14 mouse cellular contexts compared by ENCODE assay signal in genomic region chr10:115579494-115579893, GRCm38 (mm10). TPM values are rescaled to one million over a fixed set of nuclear protein-coding genes. Genes with fewer than 3 reads are reported as not detected.
DNase-seq lines count a peak whose midpoint lies in the region; ATAC-seq and TF ChIP-seq lines count a peak whose summit lies in the region.
"Had no signal": no experiment of that assay in that cellular context is flagged by ENCODE, and none has a peak within 500 bp of the region (broad histone marks: within the 10 kb centered on the region; RNA-seq: fewer than 3 reads in every experiment).

No protein-coding gene starts in this region.

- H3K4me1 ChIP-seq in kidney, embryonic 14.5 days (ENCODE audit: control insufficient read depth, insufficient read depth, low read length) = peaks cover 6% of the 10 kb centered on the region; the same call in 1 of the 2 replicates
- no peaks in the 10 kb centered on the region for H3K4me1 ChIP-seq in kidney, adult 2 months (ENCODE audit: control insufficient read depth, insufficient read depth, low read length)
- peaks cover 5% of the 10 kb centered on the region; the same call in 1 of the 2 replicates for H3K4me1 ChIP-seq in midbrain, embryonic 12.5 days
- no peaks in the 10 kb centered on the region for H3K4me1 ChIP-seq in midbrain, embryonic 16.5 days (ENCODE audit: control insufficient read depth, insufficient read depth, low read length)
- no peaks in the 10 kb centered on the region for H3K4me1 ChIP-seq in hindbrain, embryonic 11.5 days (replicated peaks; ENCODE audit: control insufficient read depth, insufficient read depth, low read length)
- H3K4me1 ChIP-seq in heart, embryonic 12.5 days (replicated peaks) = 0 out of 2 replicates have a peak, but pooled peaks cover 5% of the 10 kb centered on the region
- H3K4me1 ChIP-seq: limb, embryonic 15.5 days had no signal

- no peak for TF ChIP-seq POLR2A in kidney, adult 2 months (IDR thresholded peaks at IDR 0.05; ENCODE audit: low read depth, low read length)

- TF ChIP-seq CTCF in kidney, adult 2 months (conservative IDR thresholded peaks at IDR 0.05; ENCODE audit: insufficient read depth, insufficient read length, low read depth, low read length) = no peak

- peak; percentile 48; the same call in 1 of the 2 replicates for ATAC-seq in kidney, embryonic 14.5 days (ENCODE audit: low FRiP score, low TSS enrichment)
- ATAC-seq in midbrain, embryonic 12.5 days (ENCODE audit: low FRiP score, low read depth) = 0 out of 2 replicates have a peak, but pooled peaks have one; percentile 27
- no peak for ATAC-seq in midbrain, embryonic 16.5 days
- ATAC-seq in hindbrain, embryonic 11.5 days (ENCODE audit: low FRiP score) = peak; percentile 47; the same call in 1 of the 2 replicates
- ATAC-seq in heart, embryonic 12.5 days (ENCODE audit: insufficient number of reproducible peaks, low FRiP score) = no peak

- no peaks in the 10 kb centered on the region for H3K9me3 ChIP-seq in kidney, embryonic 14.5 days (ENCODE audit: control insufficient read depth, low read length)
- no peaks in the 10 kb centered on the region for H3K9me3 ChIP-seq in midbrain, embryonic 12.5 days
- H3K9me3 ChIP-seq in midbrain, embryonic 16.5 days (replicated peaks; ENCODE audit: control insufficient read depth, low read length, poor library complexity, severe bottlenecking) = no peaks in the 10 kb centered on the region
- H3K9me3 ChIP-seq in hindbrain, embryonic 11.5 days (ENCODE audit: control insufficient read depth, low read length) = no peaks in the 10 kb centered on the region
- H3K9me3 ChIP-seq in heart, embryonic 12.5 days (replicated peaks) = no peaks in the 10 kb centered on the region
- H3K9me3 ChIP-seq: embryonic facial prominence, embryonic 12.5 days; limb, embryonic 15.5 days had no signal

- 17% methylated on average over 7 of the region's 7 CpGs for WGBS in kidney, embryonic 14.5 days
- 49% methylated on average over 7 of the region's 7 CpGs for WGBS in kidney, adult 2 months
- 3% methylated on average over 7 of the region's 7 CpGs for WGBS in midbrain, embryonic 12.5 days
- WGBS in midbrain, embryonic 16.5 days = 13% methylated on average over 7 of the region's 7 CpGs
- WGBS in hindbrain, embryonic 11.5 days = 17% methylated on average over 7 of the region's 7 CpGs
- WGBS in heart, embryonic 12.5 days = 38% methylated on average over 7 of the region's 7 CpGs

- DNase-seq in kidney, adult 2 months = no peak
- peak; percentile 47 for DNase-seq in hindbrain, embryonic 11.5 days (ENCODE audit: low spot score)
- peak; percentile 76 for DNase-seq in retina, postnatal 1 day
- no peak for DNase-seq in natural killer cell, adult 2 months (ENCODE audit: low spot score in 2 of 2)
- DNase-seq: right cerebral cortex, postnatal 25 days had no signal

- H3K27me3 ChIP-seq in kidney, embryonic 14.5 days (ENCODE audit: control insufficient read depth, insufficient read depth, low read length) = no peaks in the 10 kb centered on the region; the same call in 1 of the 2 replicates
- H3K27me3 ChIP-seq in kidney, adult 2 months (replicated peaks; ENCODE audit: control insufficient read depth, insufficient read depth, low read length) = no peaks in the 10 kb centered on the region
- peaks cover 39% of the 10 kb centered on the region for H3K27me3 ChIP-seq in midbrain, embryonic 12.5 days
- peaks cover 2% of the 10 kb centered on the region; the same call in 1 of the 2 replicates for H3K27me3 ChIP-seq in midbrain, embryonic 16.5 days (ENCODE audit: control insufficient read depth, insufficient read depth, low read depth, low read length)
- peaks cover 7% of the 10 kb centered on the region; the same call in 1 of the 2 replicates for H3K27me3 ChIP-seq in hindbrain, embryonic 11.5 days (ENCODE audit: control insufficient read depth, insufficient read depth, low read length)
- H3K27me3 ChIP-seq in heart, embryonic 12.5 days (replicated peaks) = peaks cover 9% of the 10 kb centered on the region
- H3K27me3 ChIP-seq: CH12.LX had no signal

- H3K4me3 ChIP-seq in kidney, embryonic 14.5 days (ENCODE audit: low read length) = no peak overlapping the region
- H3K4me3 ChIP-seq in kidney, adult 2 months (ENCODE audit: insufficient read depth, low read depth, low read length) = no peak overlapping the region
- no peak overlapping the region for H3K4me3 ChIP-seq in midbrain, embryonic 12.5 days
- H3K4me3 ChIP-seq in midbrain, embryonic 16.5 days (ENCODE audit: low read depth, low read length) = no peak overlapping the region
- no peak overlapping the region for H3K4me3 ChIP-seq in hindbrain, embryonic 11.5 days (ENCODE audit: low read depth, low read length)
- no peak overlapping the region for H3K4me3 ChIP-seq in heart, embryonic 12.5 days
- H3K4me3 ChIP-seq: embryonic facial prominence, embryonic 12.5 days; limb, embryonic 15.5 days had no signal

- H3K36me3 ChIP-seq in kidney, embryonic 14.5 days (ENCODE audit: control insufficient read depth, insufficient read depth, low read length) = no peaks in the 10 kb centered on the region
- no peaks in the 10 kb centered on the region for H3K36me3 ChIP-seq in kidney, adult 2 months (ENCODE audit: control insufficient read depth, insufficient read depth, low read length)
- no peaks in the 10 kb centered on the region for H3K36me3 ChIP-seq in midbrain, embryonic 12.5 days
- H3K36me3 ChIP-seq in midbrain, embryonic 16.5 days (ENCODE audit: control insufficient read depth, insufficient read depth, low read length) = no peaks in the 10 kb centered on the region
- H3K36me3 ChIP-seq in hindbrain, embryonic 11.5 days (ENCODE audit: control insufficient read depth, insufficient read depth, low read length) = no peaks in the 10 kb centered on the region
- H3K36me3 ChIP-seq in heart, embryonic 12.5 days = no peaks in the 10 kb centered on the region
- H3K36me3 ChIP-seq: embryonic facial prominence, embryonic 12.5 days; limb, embryonic 15.5 days had no signal

- H3K4me2 ChIP-seq in kidney, embryonic 14.5 days (replicated peaks; ENCODE audit: low read depth, low read length) = no peak overlapping the region
- no peak overlapping the region; the same call in 1 of the 2 replicates for H3K4me2 ChIP-seq in midbrain, embryonic 12.5 days (replicated peaks)
- H3K4me2 ChIP-seq in midbrain, embryonic 16.5 days (ENCODE audit: low read length) = no peak overlapping the region
- H3K4me2 ChIP-seq in hindbrain, embryonic 11.5 days (replicated peaks; ENCODE audit: low read depth, low read length) = no peak overlapping the region
- H3K4me2 ChIP-seq in heart, embryonic 12.5 days = no peak overlapping the region
- H3K4me2 ChIP-seq: embryonic facial prominence, embryonic 12.5 days; limb, embryonic 15.5 days had no signal

- H3K27ac ChIP-seq in kidney, embryonic 14.5 days (ENCODE audit: low read depth, low read length) = no peak overlapping the region
- H3K27ac ChIP-seq in kidney, adult 2 months (ENCODE audit: insufficient read depth, low read depth, low read length) = no peak overlapping the region
- no peak overlapping the region for H3K27ac ChIP-seq in midbrain, embryonic 12.5 days (replicated peaks)
- H3K27ac ChIP-seq in midbrain, embryonic 16.5 days (ENCODE audit: low read length) = no peak overlapping the region
- no peak overlapping the region for H3K27ac ChIP-seq in hindbrain, embryonic 11.5 days (ENCODE audit: low read depth, low read length)
- H3K27ac ChIP-seq in heart, embryonic 12.5 days (ENCODE audit: poor library complexity, severe bottlenecking) = no peak overlapping the region
- H3K27ac ChIP-seq: embryonic facial prominence, embryonic 12.5 days; limb, embryonic 15.5 days had no signal

- H3K9ac ChIP-seq in kidney, embryonic 14.5 days (ENCODE audit: low read depth, low read length) = no peak overlapping the region
- H3K9ac ChIP-seq in midbrain, embryonic 12.5 days (replicated peaks) = no peak overlapping the region
- no peak overlapping the region for H3K9ac ChIP-seq in midbrain, embryonic 16.5 days (ENCODE audit: low read depth, low read length)
- H3K9ac ChIP-seq in hindbrain, embryonic 11.5 days (ENCODE audit: low read depth, low read length) = no peak overlapping the region
- no peak overlapping the region for H3K9ac ChIP-seq in heart, embryonic 12.5 days
- H3K9ac ChIP-seq: embryonic facial prominence, embryonic 12.5 days; limb, embryonic 15.5 days had no signal

RNA-seq across cellular contexts. Expression of gene Lgr5, which starts 8.1 kb away (rescaled TPM):
- 5.8 and 8.0 TPM in 2 replicates for polyA plus RNA-seq in kidney, embryonic 14.5 days (2014; fragmentation: Nextera tagmentation; extraction: Ambion mirVana)
- polyA plus RNA-seq in kidney, adult 2 months (2012; rRNA removed) = 0.58 and 0.97 TPM in 2 replicates
- polyA plus RNA-seq in midbrain, embryonic 12.5 days (2016; fragmentation: Nextera tagmentation; extraction: Ambion mirVana) = 3.3 and 3.8 TPM in 2 replicates
- 1.3 and 1.4 TPM in 2 replicates for polyA plus RNA-seq in midbrain, embryonic 16.5 days (2015; fragmentation: Nextera tagmentation; extraction: Ambion mirVana)
- 6.4 and 6.7 TPM in 2 replicates for polyA plus RNA-seq in hindbrain, embryonic 11.5 days (2014; fragmentation: Nextera tagmentation; extraction: Ambion mirVana)
- polyA plus RNA-seq in heart, embryonic 12.5 days (2016; fragmentation: Nextera tagmentation; extraction: Ambion mirVana) = 0.59 and 0.65 TPM in 2 replicates

RNA-seq across cellular contexts. Expression of gene A930009A15Rik, which starts 9.7 kb away (rescaled TPM):
- polyA plus RNA-seq in kidney, embryonic 14.5 days (2014; fragmentation: Nextera tagmentation; extraction: Ambion mirVana) = 0.37 TPM in 1 of 2 replicates, not detected in the other
- not detected in 2 replicates for polyA plus RNA-seq in kidney, adult 2 months (2012; rRNA removed)
- polyA plus RNA-seq in midbrain, embryonic 12.5 days (2016; fragmentation: Nextera tagmentation; extraction: Ambion mirVana) = 0.39 and 0.66 TPM in 2 replicates
- 0.21 and 0.43 TPM in 2 replicates for polyA plus RNA-seq in midbrain, embryonic 16.5 days (2015; fragmentation: Nextera tagmentation; extraction: Ambion mirVana)
- 0.35 and 0.40 TPM in 2 replicates for polyA plus RNA-seq in hindbrain, embryonic 11.5 days (2014; fragmentation: Nextera tagmentation; extraction: Ambion mirVana)
- not detected in 2 replicates for polyA plus RNA-seq in heart, embryonic 12.5 days (2016; fragmentation: Nextera tagmentation; extraction: Ambion mirVana)
- polyA plus RNA-seq: heart, embryonic 16.5 days; limb, embryonic 15.5 days; thymus, postnatal 0 days had no signal

Comparison
In these comparisons a context has a peak if more than half of its experiments do, and no peak if none do; other contexts are left out.
1. ATAC-seq: peak in kidney, embryonic 14.5 days (single experiment), midbrain, embryonic 12.5 days (single experiment) and hindbrain, embryonic 11.5 days (single experiment); none in midbrain, embryonic 16.5 days (single experiment) and heart, embryonic 12.5 days (single experiment).
2. DNase-seq: peak in hindbrain, embryonic 11.5 days (single experiment) and retina, postnatal 1 day (single experiment); none in kidney, adult 2 months (single experiment) and natural killer cell, adult 2 months (0 of 2).